Mouse (Mus musculus) urinary bladder, postnatal 14 days (tissue): ENCODE measurements around the gene Sult4a1.

ENCODE experiments used
- DNase-seq: peaks from one replicate; pipeline ENCODE4 v3.0.0; 2021; ENCODE audit warnings: low spot score

Gene Sult4a1

DNA sequence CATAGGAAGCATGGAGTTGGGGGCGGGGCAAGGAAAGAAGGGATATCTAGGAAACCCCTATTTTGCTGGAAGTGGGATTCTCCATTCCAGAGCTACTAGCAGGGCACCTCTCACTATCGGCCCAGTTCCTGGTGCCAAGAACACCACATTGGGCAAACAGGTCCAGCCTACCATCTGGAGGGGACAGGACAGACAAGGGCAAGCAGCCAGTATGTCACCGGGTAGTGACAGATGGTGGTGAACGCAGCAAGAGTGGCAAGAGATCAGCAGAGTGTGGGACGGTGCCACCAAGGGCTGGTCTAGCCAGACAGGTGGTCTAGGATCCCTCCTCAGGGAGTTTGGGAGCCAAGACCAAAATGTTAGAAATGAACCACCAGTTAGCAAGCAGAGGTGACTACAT, 68.5 kb downstream of the Sult4a1 start:
- DNase-seq, result no peak
